Comparison of ENCODE assay signal across 12 mouse cellular contexts in genomic region chr16:89954525-89954924, GRCm38 (mm10).
DNase-seq lines count a peak whose midpoint lies in the region; ATAC-seq and TF ChIP-seq lines count a peak whose summit lies in the region.
"Had no signal": no experiment of that assay in that cellular context is flagged by ENCODE, and none has a peak within 500 bp of the region (broad histone marks: within the 10 kb centered on the region; RNA-seq: fewer than 3 reads in every experiment).

No protein-coding gene starts in this region.

- no peak for TF ChIP-seq EP300 in lung, postnatal 0 days (IDR thresholded peaks at IDR 0.05)

- in situ Hi-C loops in ES-E14 (cut with MboI; ENCODE audit: low sequenced_read_pairs in 2 of 2, unreplicated experiment in 2 of 2): no loop called here

- ATAC-seq in embryonic facial prominence, embryonic 11.5 days (replicated peaks; ENCODE audit: insufficient number of reproducible peaks, low FRiP score, low TSS enrichment, low read depth): 0 out of 2 replicates have a peak, but pooled peaks have one; percentile 42
- ATAC-seq in kidney, embryonic 16.5 days (ENCODE audit: low FRiP score, low TSS enrichment): peak; percentile 72
- peak; percentile 73 for ATAC-seq in lung, postnatal 0 days
- no peak for ATAC-seq in frontal cortex, adult (ENCODE audit: low TSS enrichment)
- ATAC-seq: hindbrain, embryonic 16.5 days; liver, postnatal 0 days had no signal

- 52% methylated on average over 8 of the region's 8 CpGs for WGBS in embryonic facial prominence, embryonic 11.5 days
- WGBS in kidney, embryonic 16.5 days: 55% methylated on average over 8 of the region's 8 CpGs
- WGBS in lung, postnatal 0 days: 55% methylated on average over 8 of the region's 8 CpGs

- no peak for TF ChIP-seq CTCF in lung, postnatal 0 days (IDR thresholded peaks at IDR 0.05)

- DNase-seq in ES-E14 (ENCODE audit: low read depth, low spot score): no peak
- DNase-seq in embryonic facial prominence, embryonic 11.5 days (ENCODE audit: low spot score): peak; percentile 51
- peak; percentile 63 for DNase-seq in lung, postnatal 0 days (ENCODE audit: low spot score)
- no peak for DNase-seq in layer of hippocampus, adult 11-12 months (ENCODE audit: low spot score)
- no peak for DNase-seq in thymus, postnatal 36 days
- DNase-seq: adrenal gland, adult 2 months; liver, postnatal 0 days; thymus, adult 18-20 months had no signal

- H3K36me3 ChIP-seq in ES-E14 (ENCODE audit: control insufficient read depth, insufficient read depth, low read length, poor library complexity, severe bottlenecking): no peaks in the 10 kb centered on the region
- no peaks in the 10 kb centered on the region for H3K36me3 ChIP-seq in embryonic facial prominence, embryonic 11.5 days (replicated peaks; ENCODE audit: control insufficient read depth, insufficient read depth, low read depth, low read length)
- H3K36me3 ChIP-seq in kidney, embryonic 16.5 days (ENCODE audit: insufficient read depth, low read length): no peaks in the 10 kb centered on the region
- no peaks in the 10 kb centered on the region for H3K36me3 ChIP-seq in lung, postnatal 0 days (ENCODE audit: insufficient read depth, low read length)

- peaks cover 13 to 19% of the 10 kb centered on the region in 2 experiments for H3K4me1 ChIP-seq in ES-E14 (ENCODE audit: control insufficient read depth in 2 of 2, insufficient read depth in 2 of 2, low read length in 2 of 2, poor library complexity in 1 of 2)
- no peaks in the 10 kb centered on the region; the same call in 1 of the 2 replicates for H3K4me1 ChIP-seq in embryonic facial prominence, embryonic 11.5 days (ENCODE audit: control insufficient read depth, insufficient read depth, low read length)
- peaks cover 19% of the 10 kb centered on the region for H3K4me1 ChIP-seq in kidney, embryonic 16.5 days (ENCODE audit: insufficient read depth, low read length)
- no peaks in the 10 kb centered on the region for H3K4me1 ChIP-seq in lung, postnatal 0 days (ENCODE audit: insufficient read depth, low read depth, low read length)

- no peak overlapping the region for H3K4me2 ChIP-seq in embryonic facial prominence, embryonic 11.5 days (ENCODE audit: low read depth, low read length)
- H3K4me2 ChIP-seq in kidney, embryonic 16.5 days (replicated peaks; ENCODE audit: low read depth, low read length): no peak overlapping the region
- H3K4me2 ChIP-seq in lung, postnatal 0 days (replicated peaks; ENCODE audit: low read depth, low read length): no peak overlapping the region

- H3K9ac ChIP-seq in ES-E14 (ENCODE audit: insufficient read depth, low read depth, low read length, poor library complexity, severe bottlenecking): no peak overlapping the region
- H3K9ac ChIP-seq in embryonic facial prominence, embryonic 11.5 days (replicated peaks; ENCODE audit: low read length): no peak overlapping the region
- H3K9ac ChIP-seq in kidney, embryonic 16.5 days (replicated peaks; ENCODE audit: low read length): no peak overlapping the region
- H3K9ac ChIP-seq in lung, postnatal 0 days (replicated peaks; ENCODE audit: low read depth): no peak overlapping the region
- H3K9ac ChIP-seq: liver, postnatal 0 days had no signal

- peak overlapping the region in 1 of 2 experiments; percentile 22; a peak in 2 of 4 replicates for H3K4me3 ChIP-seq in ES-E14 (ENCODE audit: insufficient read depth in 1 of 2, low read depth in 1 of 2, low read length in 2 of 2, poor library complexity in 1 of 2, severe bottlenecking in 1 of 2)
- H3K4me3 ChIP-seq in embryonic facial prominence, embryonic 11.5 days (ENCODE audit: low read depth, low read length): no peak overlapping the region
- H3K4me3 ChIP-seq in kidney, embryonic 16.5 days (ENCODE audit: low read length): no peak overlapping the region
- H3K4me3 ChIP-seq in lung, postnatal 0 days (ENCODE audit: low read depth, low read length): no peak overlapping the region
- H3K4me3 ChIP-seq: myocyte had no signal

- H3K27me3 ChIP-seq in embryonic facial prominence, embryonic 11.5 days (ENCODE audit: control insufficient read depth, insufficient read depth, low read length): no peaks in the 10 kb centered on the region
- H3K27me3 ChIP-seq in kidney, embryonic 16.5 days (ENCODE audit: insufficient read depth, low read length): no peaks in the 10 kb centered on the region
- H3K27me3 ChIP-seq in lung, postnatal 0 days (replicated peaks; ENCODE audit: insufficient read depth, low read length): peaks cover 7% of the 10 kb centered on the region; the same call in 1 of the 2 replicates

- H3K9me3 ChIP-seq in ES-E14 (ENCODE audit: control insufficient read depth, insufficient read depth, low read depth, low read length): no peaks in the 10 kb centered on the region
- H3K9me3 ChIP-seq in embryonic facial prominence, embryonic 11.5 days (replicated peaks; ENCODE audit: control insufficient read depth, low read length): no peaks in the 10 kb centered on the region
- no peaks in the 10 kb centered on the region for H3K9me3 ChIP-seq in kidney, embryonic 16.5 days (ENCODE audit: low read length)
- H3K9me3 ChIP-seq in lung, postnatal 0 days (ENCODE audit: low read length): no peaks in the 10 kb centered on the region

- peak overlapping the region; percentile 32 for H3K27ac ChIP-seq in ES-E14 (ENCODE audit: insufficient read depth, low read depth, low read length, poor library complexity, severe bottlenecking)
- H3K27ac ChIP-seq in embryonic facial prominence, embryonic 11.5 days (replicated peaks; ENCODE audit: low read depth, low read length): no peak overlapping the region
- H3K27ac ChIP-seq in kidney, embryonic 16.5 days (ENCODE audit: low read length): peak overlapping the region; percentile 72
- no peak overlapping the region for H3K27ac ChIP-seq in lung, postnatal 0 days (ENCODE audit: low read length)

TF ChIP-seq in ES-E14, 5 proteins besides CTCF, POLR2A, EP300 and RAD21:
- TF ChIP-seq HCFC1 (IDR thresholded peaks at IDR 0.05; ENCODE audit: borderline replicate concordance, insufficient read depth, low read length): no peak
- TF ChIP-seq ZC3H11A (IDR thresholded peaks at IDR 0.05; ENCODE audit: borderline replicate concordance, low read depth, low read length): no peak
- TF ChIP-seq ZNF384 (IDR thresholded peaks at IDR 0.05; ENCODE audit: low read depth, low read length): no peak
- no peak for TF ChIP-seq MAFK (IDR thresholded peaks at IDR 0.05; ENCODE audit: insufficient read depth, low read depth, low read length)
- TF ChIP-seq CHD2 (IDR thresholded peaks at IDR 0.05; ENCODE audit: low read depth, low read length): no peak

Comparison
In these comparisons a context has a peak if more than half of its experiments do, and no peak if none do; other contexts are left out.
1. DNase-seq: peak in embryonic facial prominence, embryonic 11.5 days (single experiment) and lung, postnatal 0 days (single experiment); none in ES-E14 (single experiment), layer of hippocampus, adult 11-12 months (single experiment) and thymus, postnatal 36 days (0 of 2).
2. H3K27ac ChIP-seq: peak in ES-E14 (single experiment) and kidney, embryonic 16.5 days (single experiment); none in embryonic facial prominence, embryonic 11.5 days (single experiment) and lung, postnatal 0 days (single experiment).